Comparison of ENCODE assay signal across 17 mouse cellular contexts in the genomic region with DNA sequence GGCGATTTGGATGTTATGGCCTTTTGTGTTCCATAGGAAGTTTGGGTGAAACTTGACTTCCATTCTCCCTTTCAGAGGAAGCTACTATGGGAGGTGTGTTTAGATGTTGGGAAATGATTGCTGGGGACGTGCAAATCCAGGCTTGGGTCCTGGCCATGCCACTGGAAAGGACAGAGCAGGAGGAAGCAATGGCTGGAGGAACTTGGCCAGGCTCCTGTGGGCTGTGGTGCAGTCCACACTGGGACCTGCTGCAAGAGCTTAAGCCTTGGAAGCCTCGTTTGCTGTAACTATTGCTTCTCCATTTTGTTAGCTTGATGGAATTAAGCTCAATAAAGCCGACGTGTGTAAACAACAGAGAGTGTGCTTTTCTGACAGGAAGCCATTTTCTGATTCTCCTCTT.
A peak's percentile ranks its signal among the peaks of the same experiment; 100 is the strongest.
DNase-seq lines count a peak whose midpoint lies in the region; ATAC-seq lines count a peak whose summit lies in the region.
"Had no signal": no experiment of that assay in that cellular context is flagged by ENCODE, and none has a peak within 500 bp of the region (broad histone marks: within the 10 kb centered on the region; RNA-seq: fewer than 3 reads in every experiment).

No protein-coding gene starts in this region.

- H3K4me3 ChIP-seq in kidney, embryonic 15.5 days (replicated peaks): no peak overlapping the region
- H3K4me3 ChIP-seq: erythroblast, embryonic 14.5 days; heart, adult 2 months; neural tube, embryonic 13.5 days had no signal

- H3K9ac ChIP-seq in kidney, embryonic 15.5 days: no peak overlapping the region
- H3K9ac ChIP-seq: hindbrain, embryonic 14.5 days; neural tube, embryonic 13.5 days had no signal

- DNase-seq in adrenal gland, postnatal 10 days: peak; percentile 67
- DNase-seq in adrenal gland, postnatal 4 days (ENCODE audit: low spot score in 2 of 2): no peak
- no peak for DNase-seq in kidney, adult 8-10 months
- peak; percentile 62 for DNase-seq in adipocyte (ENCODE audit: low spot score)
- peak; percentile 32 for DNase-seq in lung, postnatal 25 days (ENCODE audit: low spot score)
- DNase-seq: cerebellum, adult 18-20 months; gastrocnemius, postnatal 10 days; heart, adult 2 months; heart, postnatal 36 days; midbrain, embryonic 14.5 days; thymus, postnatal 25 days had no signal

- 0 out of 2 replicates have a peak overlapping the region, but pooled peaks have one; percentile 28 for H3K27ac ChIP-seq in kidney, embryonic 15.5 days
- H3K27ac ChIP-seq: heart, adult 2 months; hindbrain, embryonic 14.5 days; neural tube, embryonic 13.5 days had no signal

- WGBS in kidney, embryonic 15.5 days: 48% methylated on average over 5 of the region's 5 CpGs

- no peaks in the 10 kb centered on the region for H3K36me3 ChIP-seq in kidney, embryonic 15.5 days
- H3K36me3 ChIP-seq: neural tube, embryonic 13.5 days had no signal

- no peaks in the 10 kb centered on the region for H3K27me3 ChIP-seq in kidney, embryonic 15.5 days
- H3K27me3 ChIP-seq: neural tube, embryonic 13.5 days had no signal

- no peaks in the 10 kb centered on the region for H3K9me3 ChIP-seq in kidney, embryonic 15.5 days (replicated peaks)
- H3K9me3 ChIP-seq: neural tube, embryonic 13.5 days had no signal

- no peak for ATAC-seq in kidney, embryonic 15.5 days (replicated peaks; ENCODE audit: low FRiP score)
- ATAC-seq in megakaryocyte-erythroid progenitor cell, adult 5-6 weeks (replicated peaks; ENCODE audit: low FRiP score, low TSS enrichment, poor library complexity, severe bottlenecking): no peak
- ATAC-seq: CD4-positive, CD25-positive, alpha-beta regulatory T cell, adult 4 months had no signal

- H3K4me2 ChIP-seq in kidney, embryonic 15.5 days: no peak overlapping the region
- H3K4me2 ChIP-seq: hindbrain, embryonic 14.5 days; neural tube, embryonic 13.5 days had no signal

- peaks cover 49% of the 10 kb centered on the region for H3K4me1 ChIP-seq in kidney, embryonic 15.5 days

Comparison
In these comparisons a context has a peak if more than half of its experiments do, and no peak if none do; other contexts are left out.
1. DNase-seq: peak in adrenal gland, postnatal 10 days (single experiment), adipocyte (single experiment) and lung, postnatal 25 days (single experiment); none in adrenal gland, postnatal 4 days (0 of 2) and kidney, adult 8-10 months (0 of 2).